Mouse (Mus musculus): ENCODE results near the gene Mospd3.

Gene Mospd3

DNA sequence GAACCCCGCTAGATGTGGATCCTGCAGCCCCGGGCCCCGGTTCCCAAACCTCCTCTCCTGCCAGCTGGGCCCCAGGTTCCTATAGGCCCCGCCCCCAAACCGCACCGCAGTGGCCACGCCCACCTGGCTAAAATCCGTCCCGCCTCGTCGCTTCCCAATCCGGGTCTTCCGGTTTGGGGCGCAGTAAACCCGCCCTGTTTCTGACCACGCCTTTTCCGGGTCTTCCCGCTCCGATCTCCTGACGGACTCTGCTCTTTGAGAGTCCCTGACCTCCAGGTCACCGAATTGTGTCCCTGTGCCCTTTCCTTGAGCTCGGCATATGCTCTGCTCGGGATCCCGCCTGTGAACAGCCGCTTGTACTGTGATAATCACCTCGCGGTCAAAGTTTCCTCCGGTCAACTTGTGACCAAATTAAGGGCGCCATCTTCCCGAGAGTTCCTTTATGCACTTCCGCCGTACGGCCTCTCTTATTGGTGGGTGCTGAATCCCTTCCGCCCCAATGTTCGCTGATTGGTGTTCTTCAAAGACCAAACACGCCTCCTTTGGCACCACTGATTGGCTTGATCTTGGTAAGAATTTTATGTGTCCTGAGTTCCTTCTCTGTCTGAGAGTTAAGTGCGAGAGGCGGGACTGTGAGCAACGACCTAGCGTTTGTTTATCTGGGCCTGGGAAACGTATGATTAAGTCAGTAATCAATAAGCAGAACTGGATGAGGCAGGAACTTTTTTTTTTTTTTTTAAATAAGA is at the start of gene Mospd3:
TSS of gene Mospd3 (minus strand) at position 440 of the 746 bp plus-strand sequence.
- peak; percentile 93 for DNase-seq (ENCODE audit: low read depth, low spot score)

DNA sequence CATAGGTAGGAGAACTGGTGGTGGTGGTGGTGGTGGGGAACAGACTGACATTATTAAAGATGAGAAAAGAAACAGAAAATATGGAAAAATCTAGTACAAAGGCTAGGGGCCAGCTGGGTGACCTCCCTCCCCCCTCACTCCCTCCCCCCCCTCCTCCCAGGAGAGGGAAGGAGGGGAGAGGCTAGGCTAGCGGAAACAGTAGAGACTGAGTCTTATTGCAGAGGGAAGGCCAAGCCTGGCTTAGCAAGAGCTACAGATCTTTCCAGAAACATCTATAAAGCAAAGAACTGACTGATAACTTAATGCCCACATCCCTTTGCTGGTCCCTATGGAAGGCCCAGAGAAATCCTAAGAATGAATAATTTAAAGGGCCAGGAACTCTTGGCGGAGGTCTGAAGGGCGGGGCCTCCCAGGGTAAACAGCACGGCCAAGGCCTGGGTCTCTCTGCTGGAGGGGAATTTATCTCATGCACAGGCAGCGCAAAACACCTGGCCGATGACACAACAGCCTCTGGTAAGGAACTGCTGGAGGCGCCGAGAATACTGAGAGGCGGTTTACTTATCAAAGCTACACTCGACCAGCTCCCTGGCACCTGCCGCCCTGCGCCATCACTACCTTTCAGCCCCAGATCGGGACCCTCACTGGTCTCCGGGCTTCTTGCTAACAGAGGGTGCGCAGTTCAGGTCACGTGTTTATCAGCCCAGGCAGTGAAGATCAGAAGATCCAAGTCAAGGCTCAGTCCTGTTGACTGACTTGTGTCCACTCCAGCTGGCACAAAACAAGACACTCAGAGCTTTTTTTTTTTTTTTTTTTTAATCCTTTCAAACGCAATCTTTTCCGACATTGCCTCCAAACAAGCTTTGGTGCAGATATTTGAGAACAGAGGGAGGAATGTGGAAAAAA is 49.1 kb upstream of the Mospd3 start:
- DNase-seq (ENCODE audit: low read depth, low spot score): no peak

DNA sequence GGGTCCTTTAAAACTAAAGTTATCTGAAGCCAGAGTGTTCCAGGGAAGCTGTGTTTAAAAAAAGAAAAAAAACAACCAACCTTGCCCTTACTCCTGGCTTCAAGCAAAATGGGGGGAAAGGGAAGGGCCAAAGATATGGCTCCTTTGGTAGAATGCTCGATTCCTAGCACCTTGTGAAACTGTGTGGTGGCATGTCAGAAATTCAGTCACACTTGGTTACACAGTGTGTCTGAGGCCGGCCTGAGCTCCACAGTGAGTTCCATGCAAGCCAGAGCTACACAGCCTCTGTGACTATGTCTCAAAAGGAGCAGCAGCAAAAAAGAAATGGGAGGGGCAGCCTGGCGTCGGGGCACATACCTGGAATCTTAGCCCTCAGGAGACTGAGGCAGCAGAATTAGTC is 48.4 kb upstream of the Mospd3 start:
- no peak for DNase-seq (ENCODE audit: low read depth, low spot score)

DNA sequence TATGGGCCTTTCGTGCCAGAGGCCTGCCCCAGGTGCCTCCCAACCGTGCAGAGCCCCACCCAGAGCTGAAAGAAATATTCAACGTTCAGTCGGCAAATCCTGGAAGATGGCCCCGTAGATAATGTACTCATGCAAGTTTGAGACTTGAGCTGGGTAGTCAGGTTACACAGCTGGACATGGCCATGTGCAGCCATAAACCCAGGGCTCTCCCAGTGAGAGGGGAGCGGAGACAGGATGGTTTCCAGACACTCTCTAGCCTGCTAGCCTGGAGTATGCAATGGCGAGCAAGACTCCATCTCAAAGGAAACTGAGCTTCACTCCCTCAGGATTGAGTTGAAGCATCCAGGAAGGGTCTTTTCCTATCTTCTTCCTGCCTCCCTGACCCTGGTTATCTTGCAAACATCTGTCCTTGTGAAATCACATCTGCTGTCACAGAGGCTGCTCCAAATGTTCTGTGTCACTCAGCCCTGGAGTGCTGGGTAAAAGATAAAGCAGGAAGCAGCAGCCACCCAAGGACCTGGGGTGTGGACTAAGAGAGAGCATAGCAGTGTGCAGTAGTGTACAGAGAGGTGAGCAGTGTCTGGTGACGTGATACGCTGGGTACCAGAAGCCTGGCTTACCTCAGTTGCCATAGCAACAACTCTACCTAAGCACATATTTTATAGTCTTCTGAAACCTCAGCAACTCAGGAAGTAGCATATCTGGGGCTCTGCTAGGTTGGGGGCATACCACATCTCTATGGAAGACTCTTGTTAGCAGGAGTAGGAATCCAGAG is 47.2 kb upstream of the Mospd3 start:
- DNase-seq (ENCODE audit: low read depth, low spot score): no peak

DNA sequence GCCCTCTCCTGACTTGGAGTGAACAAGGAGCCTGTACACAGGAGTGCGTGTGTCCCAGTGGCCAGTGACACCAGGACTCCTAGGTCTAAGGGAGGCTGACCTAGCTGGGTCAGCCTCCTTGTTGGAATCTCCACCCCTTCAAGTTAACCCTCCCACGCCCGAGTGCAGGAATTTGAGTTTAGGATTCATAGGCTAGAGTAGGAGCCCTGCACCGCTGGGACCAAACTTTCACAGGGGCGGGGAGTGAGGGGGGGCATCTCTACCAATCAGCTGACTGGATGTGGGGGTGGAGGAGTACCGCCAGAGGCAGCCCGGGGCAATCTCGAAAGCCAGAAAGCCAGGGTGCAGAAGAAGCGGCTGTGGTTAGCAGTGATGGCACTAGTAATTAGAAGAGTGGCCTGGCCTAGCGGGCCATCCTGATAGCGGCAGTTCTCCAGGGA is 44.8 kb upstream of the Mospd3 start, which contains the start of gene Irs3:
TSS of gene Irs3 (minus strand) at position 63 of the 440 bp plus-strand sequence.
- DNase-seq (ENCODE audit: low read depth, low spot score): no peak

DNA sequence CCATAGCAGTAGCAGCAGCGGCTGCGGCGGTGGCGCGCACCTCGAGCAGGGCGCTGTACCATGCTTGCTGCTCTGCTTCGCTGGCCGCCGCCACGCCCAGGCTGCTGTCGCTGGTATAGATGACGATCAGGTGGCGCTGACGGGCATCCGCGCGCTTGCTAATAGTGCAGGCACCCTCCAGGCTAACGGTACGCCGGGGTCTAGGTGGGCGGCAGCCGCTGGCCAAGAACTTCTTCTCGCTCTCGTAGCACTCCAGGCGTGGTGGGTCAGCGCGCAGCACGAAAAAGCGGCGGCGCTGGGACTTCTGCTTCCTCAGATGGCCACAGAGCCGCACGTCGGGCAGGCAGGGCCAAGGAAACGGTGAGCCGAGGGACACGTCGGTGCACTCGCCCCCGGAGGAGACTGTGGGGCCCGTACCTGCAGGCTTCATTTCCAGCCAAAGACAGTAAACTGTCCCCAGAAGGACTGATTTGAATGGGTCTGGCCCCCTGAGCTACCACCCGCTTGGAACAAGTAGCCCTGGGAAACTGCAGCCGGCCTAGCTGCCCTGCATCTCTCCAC is 44.3 kb upstream of the Mospd3 start:
- DNase-seq (ENCODE audit: low read depth, low spot score): no peak

DNA sequence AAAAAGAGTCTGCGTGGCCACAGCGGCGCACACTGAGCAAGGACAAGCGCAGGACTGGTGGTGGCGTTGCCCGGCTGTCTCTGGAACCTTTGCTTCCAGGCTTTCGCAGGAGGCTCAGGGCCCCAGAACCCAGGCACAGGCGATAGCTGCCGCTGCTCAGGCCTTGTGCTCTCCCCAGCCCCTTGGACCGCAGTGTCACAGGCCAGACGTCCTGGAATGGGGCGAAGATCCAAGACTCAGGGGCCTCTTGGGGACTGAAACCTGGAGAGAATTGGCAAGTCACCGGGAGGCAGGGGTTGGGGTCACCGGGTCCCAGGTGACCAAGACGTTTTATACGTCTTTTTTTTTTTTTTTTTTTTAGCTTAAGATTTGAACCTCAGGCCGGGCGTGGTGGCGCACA is 43.6 kb upstream of the Mospd3 start:
- no peak for DNase-seq (ENCODE audit: low read depth, low spot score)

DNA sequence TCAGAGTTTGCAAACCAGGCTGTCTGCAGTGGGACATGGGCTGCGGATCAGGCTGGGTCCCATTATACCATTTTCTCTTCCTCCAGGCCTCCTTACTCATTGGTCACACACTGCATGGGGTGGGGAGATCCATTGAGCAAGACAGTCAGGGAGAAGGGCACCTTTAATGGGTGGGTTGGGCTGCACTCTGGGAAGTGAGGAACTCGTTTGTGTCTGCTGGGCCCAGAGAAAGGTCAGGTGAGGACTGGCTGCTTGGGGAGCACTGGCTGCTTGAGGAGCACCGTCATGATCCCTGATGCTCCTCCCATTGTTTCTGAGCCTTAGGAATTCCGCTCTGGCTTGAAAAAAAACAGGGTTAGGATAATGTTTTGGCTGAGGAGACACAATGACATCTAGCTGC is 42.0 kb upstream of the Mospd3 start:
- no peak for DNase-seq (ENCODE audit: low read depth, low spot score)

DNA sequence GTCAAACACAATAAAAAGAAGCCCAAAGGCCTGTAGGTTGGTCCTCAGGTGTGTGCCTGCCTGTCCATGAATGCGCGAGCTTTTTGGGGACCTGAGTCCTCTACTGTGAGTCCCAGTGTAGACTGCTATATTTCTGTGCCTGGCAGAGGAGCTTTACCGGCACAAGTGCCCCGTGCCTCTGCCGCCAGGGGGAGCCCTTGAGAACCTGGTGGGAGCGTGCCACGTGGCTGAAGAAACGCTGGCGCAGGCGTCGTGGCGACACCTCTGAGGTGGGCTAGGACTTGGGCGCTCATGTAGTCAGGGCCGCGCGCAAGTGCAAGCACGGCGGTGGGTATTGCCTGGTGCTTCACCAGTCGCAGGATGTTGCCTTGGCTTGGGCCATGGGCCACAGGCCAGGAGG is 40.2 kb upstream of the Mospd3 start, which contains the start of gene Sap25:
TSS of gene Sap25 (plus strand) at position 281 of the 400 bp plus-strand sequence.
- DNase-seq (ENCODE audit: low read depth, low spot score): no peak

DNA sequence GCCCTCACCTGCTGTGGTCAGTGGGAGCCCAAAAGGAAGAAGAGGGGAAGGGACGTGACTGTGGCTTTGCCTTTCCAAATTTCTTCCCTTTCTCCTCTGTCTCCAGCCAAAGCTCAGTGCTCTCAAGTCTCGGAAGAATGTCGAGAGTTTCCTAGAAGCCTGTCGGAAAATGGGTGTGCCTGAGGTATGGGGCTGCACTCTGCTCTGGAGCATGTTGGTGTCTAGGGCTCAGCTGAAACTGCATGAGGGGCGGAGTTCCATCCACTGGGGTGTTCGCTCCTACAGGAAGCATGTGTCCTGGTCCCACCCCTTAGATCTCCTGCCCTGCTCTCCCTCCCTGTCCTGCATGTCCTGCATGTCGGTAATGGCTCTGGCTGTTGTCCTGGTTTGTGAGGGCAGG is 38.6 kb upstream of the Mospd3 start:
- DNase-seq (ENCODE audit: low read depth, low spot score): no peak

DNA sequence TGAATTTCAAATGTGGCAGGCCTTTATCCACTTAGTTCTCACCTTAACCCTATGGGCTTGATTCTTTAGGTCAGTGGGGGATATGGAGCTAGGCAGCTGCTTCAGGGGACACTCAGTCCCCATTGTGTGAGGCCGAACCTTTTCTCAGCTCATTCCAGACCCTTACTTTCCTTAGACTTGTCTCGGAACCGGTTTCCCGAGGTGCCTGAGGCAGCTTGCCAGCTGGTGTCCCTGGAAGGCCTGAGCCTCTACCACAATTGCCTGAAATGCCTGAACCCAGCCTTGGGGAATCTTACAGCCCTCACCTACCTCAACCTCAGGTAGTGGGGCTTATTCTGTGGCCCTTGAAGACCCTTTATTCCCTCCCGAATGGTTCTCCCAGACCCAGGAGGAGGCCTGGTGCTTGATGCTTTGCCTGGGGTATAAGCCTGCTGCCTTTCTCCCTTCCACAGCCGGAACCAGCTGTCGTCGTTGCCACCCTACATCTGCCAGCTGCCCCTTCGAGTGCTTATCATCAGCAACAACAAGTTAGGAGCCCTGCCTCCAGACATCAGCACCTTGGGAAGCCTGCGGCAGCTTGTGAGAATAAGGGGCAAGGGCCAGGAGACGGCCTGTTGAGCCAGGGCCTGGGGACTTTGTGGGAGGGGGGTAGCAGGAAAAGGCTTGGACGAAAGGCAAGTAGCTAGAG is 32.7 kb upstream of the Mospd3 start:
- no peak for DNase-seq (ENCODE audit: low read depth, low spot score)

DNA sequence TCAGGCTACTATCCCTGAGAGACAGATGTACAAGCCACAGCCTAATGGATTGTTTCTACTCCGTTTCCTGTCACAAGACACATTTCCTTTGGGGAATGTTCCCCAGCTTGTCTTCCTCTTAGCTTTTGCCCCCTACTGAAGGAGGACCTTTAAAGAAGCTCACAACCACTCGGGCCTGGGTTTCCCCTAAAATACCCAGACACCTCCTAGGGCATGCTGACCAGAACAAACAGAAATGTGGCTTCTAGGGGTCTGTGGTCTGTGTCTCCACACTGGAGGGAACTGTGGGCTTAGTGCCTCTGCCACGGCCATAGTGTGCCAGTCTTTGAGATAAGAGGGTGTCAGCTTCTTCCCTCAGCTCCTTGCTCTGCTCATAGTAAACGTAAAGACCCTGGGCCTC is 30.7 kb upstream of the Mospd3 start:
- DNase-seq (ENCODE audit: low read depth, low spot score): no peak

DNA sequence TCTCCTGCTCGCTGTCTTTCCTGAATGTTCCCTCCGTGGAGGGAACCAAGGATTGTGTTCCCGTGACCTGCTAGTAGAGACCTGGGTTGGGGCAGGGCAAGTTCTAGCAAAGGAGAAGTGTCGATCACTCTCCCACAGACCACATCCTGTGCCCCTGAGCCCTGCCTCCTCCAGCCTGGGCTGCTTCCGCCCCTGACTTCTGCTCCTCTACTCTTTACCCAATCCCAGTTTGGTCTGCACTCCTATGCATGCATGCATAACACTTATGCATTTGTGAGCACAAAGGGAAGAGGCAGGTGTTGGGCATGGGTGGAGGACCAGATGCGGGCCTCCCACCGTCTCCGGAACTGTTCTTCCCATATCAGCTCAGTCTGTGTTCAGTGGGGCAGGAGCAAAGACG is 30.3 kb upstream of the Mospd3 start:
- no peak for DNase-seq (ENCODE audit: low read depth, low spot score)

DNA sequence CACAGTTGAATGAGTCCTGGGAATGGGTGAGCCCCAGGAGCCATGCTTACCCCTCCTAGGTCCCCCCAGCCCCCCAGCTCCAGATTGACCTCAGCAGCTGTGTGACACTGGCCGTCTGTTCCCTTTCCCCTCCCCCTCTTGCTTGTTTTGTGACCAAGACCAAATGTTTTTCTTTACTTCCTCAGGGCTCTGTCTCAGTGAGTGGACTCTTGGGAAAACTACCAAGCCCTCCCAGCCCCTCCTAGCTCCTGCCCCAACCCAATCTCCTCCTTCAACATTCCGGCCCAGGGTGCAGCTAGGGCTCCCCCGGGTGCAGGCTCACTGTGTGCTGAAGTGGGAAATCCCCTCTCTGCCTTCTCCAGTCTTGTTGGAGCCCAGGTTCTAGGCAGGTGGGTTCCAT is 29.7 kb upstream of the Mospd3 start:
- no peak for DNase-seq (ENCODE audit: low read depth, low spot score)

DNA sequence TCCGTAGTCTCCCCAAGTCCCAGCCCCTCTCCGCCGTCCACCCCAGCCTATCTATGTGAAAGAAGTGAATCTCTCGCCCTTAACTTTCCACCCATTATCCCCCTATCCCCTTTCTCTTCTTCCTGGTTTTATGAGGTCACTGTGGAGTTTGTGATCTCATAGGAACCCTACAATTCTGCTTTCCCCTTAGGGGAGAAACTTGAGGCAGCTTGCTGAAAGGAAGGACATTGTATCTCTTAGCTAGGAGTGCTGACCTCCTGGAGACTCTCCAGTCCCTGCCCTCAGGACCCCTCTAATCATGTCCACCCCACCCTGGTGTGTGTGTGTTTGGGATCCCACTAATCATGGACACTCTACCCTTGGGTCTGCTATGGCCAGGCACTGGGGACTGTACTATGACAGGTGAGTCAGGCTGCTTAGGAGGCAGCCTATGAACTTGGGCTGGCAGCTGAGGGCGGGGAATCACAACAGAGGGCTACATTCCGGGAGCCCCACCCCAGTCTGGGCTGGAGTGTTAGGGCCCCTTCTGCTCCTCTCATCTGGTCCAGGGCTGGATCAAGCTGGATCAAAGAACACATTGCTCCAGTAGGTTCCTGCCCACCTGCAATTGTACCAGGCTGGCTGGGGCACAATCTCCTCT is 29.2 kb upstream of the Mospd3 start:
- no peak for DNase-seq (ENCODE audit: low read depth, low spot score)

DNA sequence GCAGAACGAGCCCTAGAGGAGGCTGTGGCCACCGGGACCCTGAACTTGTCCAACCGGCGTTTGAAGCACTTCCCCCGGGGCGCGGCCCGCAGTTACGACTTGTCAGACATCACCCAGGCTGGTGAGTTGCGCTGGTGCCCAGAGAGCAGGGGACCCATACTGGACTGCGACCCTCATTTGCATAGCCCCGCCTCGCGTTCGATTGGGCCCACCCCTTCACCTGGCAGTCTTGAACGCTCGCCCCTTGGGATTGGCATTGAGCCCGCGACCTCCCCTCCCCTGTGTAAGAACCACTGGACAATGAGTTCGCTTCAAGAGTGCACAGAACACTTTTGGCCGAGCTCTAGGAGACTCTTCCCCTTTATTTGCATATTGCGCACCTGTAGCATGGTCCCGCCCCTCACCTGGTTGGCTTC is 28.5 kb upstream of the Mospd3 start:
- no peak for DNase-seq (ENCODE audit: low read depth, low spot score)

DNA sequence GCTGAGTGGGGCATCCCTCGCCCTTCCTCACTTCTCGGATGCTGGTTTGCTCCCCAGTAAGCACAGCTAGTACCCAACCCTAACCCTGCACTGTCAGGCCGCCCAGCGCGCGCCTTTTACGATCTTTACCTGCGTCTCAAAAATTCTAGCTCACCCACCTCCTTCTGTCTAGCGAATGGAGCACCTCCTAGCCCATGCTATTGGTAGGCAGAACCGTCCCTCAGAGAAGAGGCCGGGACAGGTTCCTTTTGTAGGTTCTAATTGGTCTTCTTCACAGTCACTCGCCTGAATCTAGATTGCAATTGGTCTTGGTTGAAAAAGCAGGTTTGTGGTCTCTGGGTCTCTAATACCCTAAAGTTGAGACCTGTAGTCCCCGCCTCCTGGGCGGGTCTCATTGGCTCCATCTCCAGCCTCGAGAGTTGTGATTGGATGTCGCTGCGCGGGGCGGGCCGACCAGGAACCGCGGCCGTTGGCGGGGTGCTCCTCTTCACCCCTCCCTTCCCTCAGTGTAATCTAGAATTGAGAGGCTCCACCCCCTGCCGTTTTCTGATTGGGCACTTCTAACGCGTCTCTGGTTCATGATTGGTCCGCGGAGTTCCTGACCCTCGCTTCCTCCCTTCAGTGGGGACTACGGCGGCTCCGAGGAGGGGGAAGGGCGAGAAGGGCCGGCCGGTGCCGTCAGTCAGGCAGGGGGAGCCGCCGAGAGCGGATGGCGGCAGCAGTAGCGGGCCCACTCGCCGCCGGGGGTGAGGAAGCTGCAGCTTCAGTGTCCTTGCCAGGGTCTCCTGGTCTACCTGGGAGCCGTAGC is 27.8 kb upstream of the Mospd3 start, which contains the start of the genes Fbxo24, Lrch4 and Gm20605:
TSS of gene Fbxo24 (minus strand) at position 505 of the 808 bp plus-strand sequence.
TSS of gene Lrch4 (plus strand) at position 624 of the 808 bp plus-strand sequence.
TSS of gene Gm20605 (plus strand) at position 678 of the 808 bp plus-strand sequence.
- DNase-seq (ENCODE audit: low read depth, low spot score): peak; percentile 99

DNA sequence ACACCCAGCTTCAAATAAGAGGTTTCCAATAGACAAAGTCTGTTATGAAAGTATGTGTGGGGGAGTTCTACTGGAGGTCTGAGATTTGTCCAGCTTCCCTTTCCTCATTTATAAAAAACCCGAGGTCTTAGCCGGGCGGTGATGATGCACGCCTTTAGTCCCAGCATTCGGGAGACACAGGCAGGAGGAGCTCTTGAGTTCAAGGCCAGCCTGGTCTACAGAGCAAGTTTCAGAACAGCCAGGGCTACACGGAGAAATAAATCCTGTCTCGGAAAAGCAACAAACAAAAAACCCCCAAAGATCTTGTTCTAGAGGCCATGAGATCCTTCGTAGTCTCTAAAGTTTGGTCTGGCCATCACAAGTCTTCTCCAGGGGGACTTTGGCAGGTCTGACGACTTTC is 27.1 kb upstream of the Mospd3 start:
- DNase-seq (ENCODE audit: low read depth, low spot score): no peak

DNA sequence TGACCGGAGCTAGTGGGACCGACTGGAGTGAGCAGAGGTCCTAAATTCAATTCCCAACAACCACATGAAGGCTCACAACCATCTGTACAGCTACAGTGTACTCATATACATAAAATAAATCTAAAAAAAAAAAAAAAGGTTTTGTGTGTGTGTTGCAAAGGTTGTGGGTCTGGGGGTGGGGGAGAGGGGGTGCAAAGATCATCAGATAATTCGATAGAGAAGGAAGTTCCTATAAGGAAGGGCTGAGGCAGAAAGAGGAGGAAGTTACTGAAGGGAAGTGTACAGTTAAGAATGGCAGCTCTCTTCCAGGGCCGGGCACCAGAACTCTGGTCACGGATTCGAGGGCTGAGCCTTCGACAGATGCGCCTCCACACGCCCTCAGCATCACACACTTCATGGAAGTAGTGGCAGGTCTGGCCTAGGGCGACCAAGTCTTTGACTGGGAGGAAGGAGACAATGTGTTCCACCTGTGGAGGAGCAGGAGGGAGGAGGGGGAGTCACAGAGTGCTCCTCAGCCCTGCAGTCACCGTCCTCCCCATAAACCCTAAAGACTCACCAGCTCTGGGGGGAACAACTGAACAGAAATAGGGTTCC is 23.2 kb upstream of the Mospd3 start:
- no peak for DNase-seq (ENCODE audit: low read depth, low spot score)
